Mouse (Mus musculus) E14TG2a.4 (cell line): ENCODE data around the gene Wdpcp.

Experiments
- CTCF ChIP-seq: conservative IDR thresholded peaks from 2 replicates; pipeline ENCODE4 v1.5.1; 2014; ENCODE audit warnings: low read length
- POU5F1 ChIP-seq: IDR thresholded peaks from 2 replicates; pipeline ENCODE4 v1.6.1; 2014; ENCODE audit warnings: low read length, borderline replicate concordance

DNA sequence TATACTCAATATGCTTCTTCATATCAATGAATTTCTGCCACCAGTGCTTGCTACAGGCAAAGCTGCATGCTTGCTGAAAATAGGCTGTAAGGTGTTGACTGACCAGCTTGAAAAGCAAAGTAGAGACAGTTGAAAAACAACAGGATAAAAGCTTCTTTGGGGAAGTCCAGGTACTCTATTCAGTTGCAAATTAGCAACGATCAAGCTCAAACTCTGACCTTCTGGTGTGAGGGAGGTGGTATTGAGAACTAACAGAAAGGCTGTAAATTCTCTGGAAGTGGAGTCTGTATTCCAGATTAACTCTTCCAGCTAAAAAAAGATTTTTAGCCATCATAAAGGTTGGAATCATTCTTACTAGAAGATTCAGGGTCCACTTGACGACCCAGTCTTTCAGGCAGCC, 303.0 kb downstream of the Wdpcp start:
- TF ChIP-seq CTCF (no peak), POU5F1 (no peak)
